Mouse (Mus musculus): ENCODE results near the gene Sh3glb2.

The Sh3glb2 gene

DNA sequence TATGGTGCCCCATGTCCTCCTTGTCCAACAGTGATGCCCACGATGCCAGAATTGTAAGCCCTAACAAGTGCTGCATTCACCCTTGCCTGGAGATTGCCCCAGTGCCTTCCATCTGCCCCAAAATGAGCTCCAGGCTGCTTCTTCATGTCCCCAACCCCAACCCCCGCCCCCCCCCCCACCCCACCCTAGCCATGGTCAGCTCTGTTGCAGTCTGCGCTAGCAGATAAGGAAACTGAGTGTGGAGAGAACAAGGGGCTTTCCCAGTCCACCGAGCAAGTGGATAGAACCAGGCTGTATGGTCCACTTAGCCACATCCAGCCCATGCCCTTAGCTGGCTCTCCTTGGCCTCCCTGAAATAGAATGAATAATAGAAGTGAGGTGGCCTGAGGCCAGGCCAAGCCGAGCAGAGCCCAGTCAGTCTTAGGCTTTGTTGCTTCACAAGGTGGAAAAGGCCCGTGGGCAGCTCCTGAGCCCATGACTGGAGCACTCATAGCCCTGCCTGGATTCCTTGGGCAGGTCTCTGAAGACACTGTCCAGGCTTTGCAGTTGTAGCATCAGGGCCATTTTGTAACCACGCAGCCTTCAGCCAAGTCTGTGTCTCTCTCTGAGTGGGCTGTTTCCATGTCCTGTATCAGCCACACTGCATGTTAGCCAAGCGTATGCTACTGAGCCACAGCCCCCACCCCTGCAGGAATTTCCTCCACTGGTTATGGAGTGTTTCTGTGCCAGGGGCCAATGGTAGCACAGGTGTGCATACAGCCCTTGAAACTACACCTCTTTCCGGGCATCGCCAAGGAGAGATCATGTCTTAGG is 21.6 kb upstream of the Sh3glb2 start:
- DNase-seq (ENCODE audit: extremely low spot score, low spot score) = no peak

DNA sequence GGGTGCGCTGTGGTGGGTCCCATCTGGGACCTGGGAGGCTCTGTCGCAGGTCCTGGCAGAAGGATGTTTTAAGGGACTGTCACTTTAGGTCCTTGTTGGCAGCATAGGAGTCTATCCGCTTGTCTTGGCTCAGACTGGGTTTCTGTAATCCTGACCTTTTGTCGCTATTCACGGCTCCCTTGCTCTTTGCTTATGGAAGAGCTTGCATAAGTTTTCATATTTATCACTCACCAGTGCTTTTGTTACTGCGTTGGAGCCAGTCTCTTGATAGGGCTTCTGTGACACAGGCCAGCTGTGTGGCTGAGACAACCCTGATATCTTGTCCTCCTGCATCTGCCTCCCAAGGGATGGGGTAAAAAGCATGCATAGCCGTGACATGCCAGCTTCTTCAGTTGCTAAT is 20.2 kb upstream of the Sh3glb2 start:
- no peak for DNase-seq (ENCODE audit: extremely low spot score, low spot score)

DNA sequence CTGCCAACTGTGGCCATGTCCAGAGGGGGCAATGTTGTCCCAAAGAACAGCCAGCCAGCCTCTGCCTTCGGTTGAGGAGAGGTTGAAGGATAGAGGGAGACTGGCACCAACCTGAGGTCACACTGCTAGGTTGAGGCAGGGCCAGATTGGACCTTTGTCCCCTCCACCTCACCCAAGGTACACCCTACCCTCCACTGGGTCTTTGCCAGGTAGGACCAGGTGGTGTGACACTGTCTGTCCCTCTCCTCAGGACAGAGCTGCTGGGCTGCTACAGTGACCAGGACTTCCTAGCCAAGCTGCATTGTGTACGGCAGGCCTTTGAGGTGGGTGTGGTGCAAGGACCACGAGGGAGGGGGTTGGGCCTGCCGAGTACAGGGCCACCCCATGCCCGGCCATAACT is 18.6 kb upstream of the Sh3glb2 start:
- no peak for DNase-seq (ENCODE audit: extremely low spot score, low spot score)

DNA sequence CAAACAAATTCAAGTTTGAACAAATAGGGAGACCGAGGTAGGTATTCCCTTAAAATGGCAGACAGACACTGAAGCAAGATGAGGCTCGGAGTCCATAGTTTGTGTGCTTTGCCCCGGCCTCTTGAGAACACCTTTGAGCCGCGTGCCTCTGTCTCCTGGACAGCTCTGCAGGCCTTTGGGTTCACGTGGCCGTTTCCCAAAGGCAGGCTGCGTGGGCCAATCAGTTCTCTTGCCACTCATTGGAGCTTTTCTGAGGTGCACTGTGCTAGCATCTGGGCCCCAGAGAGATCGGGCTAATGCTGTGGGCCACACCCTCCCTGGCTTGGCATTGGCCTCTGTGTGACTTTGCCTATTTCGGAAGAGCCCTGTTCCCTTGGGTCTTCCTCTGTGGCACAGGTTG is 16.8 kb upstream of the Sh3glb2 start:
- DNase-seq (ENCODE audit: extremely low spot score, low spot score) = no peak

DNA sequence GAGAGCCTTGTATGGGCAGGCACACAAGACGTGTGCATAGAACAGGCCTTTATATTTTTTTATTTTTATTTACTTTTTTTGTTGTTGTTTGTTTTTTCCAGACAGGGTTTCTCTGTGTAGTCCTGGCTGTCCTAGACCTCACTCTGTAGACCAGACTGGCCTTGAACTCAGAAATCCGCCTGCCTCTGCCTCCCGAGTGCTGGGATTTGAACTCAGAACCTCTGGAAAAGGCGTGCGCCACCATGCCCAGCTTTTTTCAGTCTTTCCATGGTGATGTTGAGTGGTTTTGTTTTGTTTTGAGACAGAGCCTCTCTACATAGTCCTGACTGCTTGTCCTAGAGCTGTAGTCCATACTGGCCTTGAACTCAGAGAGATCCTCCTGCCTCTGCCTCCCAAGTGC is 13.6 kb upstream of the Sh3glb2 start:
- no peak for DNase-seq (ENCODE audit: extremely low spot score, low spot score)

DNA sequence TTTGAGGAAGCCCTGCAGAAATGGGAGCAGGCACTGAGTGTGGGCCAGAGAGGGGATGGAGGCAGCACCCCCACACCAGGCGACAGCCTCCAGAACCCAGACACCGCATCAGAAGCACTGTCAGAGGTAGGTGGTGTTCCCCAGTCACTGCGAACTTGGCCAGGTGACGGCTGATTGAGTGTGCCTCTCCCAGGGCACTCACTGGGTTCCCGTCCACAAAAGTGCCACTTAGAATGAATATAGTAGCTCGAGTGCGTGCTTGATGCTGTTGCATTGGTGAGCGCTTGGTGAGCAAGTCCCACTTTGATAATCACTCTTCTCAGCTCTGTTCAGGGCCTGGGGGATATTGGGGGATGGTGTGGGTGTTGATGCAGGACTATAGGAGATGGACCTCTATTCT is 12.4 kb upstream of the Sh3glb2 start:
- no peak for DNase-seq (ENCODE audit: extremely low spot score, low spot score)

DNA sequence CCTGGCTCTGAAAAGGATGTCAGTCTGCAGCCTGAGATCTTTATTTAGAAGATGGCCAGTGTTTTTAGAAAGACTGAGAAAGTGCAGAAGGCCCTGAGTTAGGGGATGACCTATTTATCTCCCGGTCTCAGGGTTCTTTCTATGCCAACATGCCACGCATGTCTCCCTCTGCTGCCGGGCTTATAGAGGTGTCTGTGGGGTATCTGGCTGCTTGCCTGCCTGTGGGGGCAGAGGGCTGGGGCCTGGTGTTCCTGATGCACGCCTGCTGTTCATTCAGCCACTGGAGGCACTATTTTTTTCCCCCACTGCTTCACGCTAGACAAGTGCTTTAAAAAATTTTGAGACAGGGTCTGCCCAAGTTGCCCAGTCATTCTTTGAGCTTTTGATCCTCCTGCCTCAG is 7.1 kb upstream of the Sh3glb2 start:
- no peak for DNase-seq (ENCODE audit: extremely low spot score, low spot score)

DNA sequence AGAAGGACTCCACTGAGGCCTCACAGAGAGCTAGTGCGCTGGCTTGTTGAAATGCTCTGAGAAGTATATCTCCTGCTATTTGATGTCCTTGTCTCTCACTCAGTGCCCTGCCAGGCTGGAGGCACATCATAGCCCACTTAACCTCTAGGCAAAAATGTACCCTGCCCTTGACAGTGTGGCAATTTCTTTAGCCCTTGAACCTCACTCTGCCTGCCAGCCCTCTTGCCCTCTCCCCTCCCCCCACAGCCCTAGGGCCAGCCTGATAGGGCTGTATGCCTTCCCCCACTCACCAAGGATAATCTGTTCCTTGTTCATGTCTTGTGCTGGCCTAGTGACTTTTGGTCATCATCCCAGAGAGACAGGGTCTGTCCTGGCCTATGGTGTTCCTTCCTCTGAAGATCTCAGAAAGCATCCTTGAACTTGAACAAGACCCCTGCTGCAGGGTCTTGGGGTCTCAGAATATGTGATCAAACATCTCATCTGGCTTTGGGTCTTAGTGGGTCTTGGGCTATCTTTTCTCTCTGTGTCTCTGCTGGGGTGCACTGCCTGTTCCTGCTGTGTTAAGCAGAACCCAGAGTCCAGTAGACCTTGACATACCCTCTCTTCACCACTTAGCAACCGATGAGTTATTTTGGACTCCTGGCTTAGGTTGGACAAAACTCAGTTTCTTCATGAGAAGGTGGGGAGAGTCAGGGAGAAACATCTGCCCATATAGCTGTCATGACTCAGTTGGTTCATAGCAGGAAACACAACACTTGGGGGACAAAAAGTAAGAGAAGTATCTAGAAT is 6.3 kb upstream of the Sh3glb2 start:
- DNase-seq (ENCODE audit: extremely low spot score, low spot score) = no peak

DNA sequence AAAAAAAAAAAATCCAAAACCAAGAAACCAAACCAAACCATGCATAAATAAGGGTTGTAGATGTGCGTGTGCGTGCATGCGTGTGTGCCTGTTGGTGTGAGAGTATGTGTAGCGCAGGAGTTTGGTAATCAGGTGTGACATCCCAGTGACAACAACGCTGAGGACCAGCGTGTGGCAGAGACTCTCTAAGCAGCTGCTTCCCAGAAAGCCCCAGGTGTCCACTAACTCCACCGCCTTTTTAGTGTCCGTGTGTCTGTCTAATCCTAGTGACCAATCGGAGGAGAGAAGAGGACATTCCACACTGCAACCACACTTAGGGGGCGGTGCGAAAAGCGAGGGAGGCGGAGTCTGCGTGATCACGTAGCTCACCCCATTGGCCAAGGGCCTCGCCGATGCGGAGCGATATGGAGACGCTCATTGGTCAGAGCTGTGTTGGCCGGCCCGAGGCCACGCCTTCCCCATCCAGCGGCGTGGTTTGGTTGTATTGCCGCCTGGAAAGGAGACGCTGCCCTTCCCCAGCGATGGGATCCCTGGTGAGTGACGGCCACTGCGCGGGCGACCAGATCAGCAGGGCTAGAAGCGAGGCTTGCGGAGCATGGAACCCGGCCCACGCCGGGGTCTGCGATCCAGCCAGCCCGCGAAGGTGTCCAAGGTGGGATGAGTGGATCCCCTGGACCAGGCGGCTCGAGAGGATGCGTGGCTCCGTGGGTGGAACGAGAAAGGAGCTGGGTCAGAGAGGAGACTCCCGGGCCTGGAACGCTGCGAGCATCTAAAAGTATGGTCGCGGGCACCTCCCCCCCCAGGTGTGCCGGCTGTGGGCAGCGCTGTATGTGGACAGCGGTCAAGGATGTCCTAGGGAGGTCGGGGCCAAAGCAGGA is 4.9 kb upstream of the Sh3glb2 start, which contains the start of gene Miga2:
Gene Miga2, plus strand, starts transcription at position 461 of the 878 bp plus-strand sequence.
- peak; percentile 96 for DNase-seq (ENCODE audit: extremely low spot score, low spot score)

DNA sequence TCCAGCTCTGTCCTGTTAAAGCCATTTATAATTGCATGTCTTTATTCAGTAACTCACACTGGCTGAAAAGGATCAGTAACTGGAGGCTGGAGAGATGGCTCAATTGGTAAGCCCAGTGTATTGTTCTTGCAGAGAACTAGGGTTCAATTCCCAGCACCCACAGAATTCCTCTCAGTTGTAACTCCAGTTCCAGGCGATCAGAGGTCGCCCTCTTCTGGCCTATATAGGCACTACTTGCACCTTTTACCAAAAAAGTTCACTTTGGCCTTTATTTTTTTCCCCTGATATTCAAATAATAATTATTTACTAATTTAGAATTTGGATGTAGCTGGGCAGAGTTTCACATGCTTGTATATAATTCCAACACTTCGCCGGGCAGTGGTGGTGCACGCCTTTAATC is 3.7 kb upstream of the Sh3glb2 start:
- no peak for DNase-seq (ENCODE audit: extremely low spot score, low spot score)

DNA sequence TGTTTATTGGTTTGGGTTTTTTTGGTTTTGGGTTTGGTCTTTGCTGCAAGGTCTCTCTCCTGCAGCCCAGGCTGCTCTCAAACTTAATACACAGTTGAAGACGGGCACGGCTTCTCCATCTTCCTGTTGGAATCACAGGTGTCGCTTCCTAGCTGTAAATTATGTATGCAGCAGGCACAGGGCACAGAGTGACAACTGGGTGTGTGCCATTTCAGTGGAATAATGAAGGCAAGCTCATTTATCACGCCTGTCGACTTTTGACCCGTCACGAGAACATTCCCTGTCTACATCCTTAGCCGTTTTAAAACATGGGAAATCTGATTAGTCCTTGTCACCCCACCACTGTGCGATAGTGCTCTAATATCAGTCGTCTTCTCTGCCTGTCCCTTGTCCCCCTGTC is 1.5 kb upstream of the Sh3glb2 start:
- no peak for DNase-seq (ENCODE audit: extremely low spot score, low spot score)

DNA sequence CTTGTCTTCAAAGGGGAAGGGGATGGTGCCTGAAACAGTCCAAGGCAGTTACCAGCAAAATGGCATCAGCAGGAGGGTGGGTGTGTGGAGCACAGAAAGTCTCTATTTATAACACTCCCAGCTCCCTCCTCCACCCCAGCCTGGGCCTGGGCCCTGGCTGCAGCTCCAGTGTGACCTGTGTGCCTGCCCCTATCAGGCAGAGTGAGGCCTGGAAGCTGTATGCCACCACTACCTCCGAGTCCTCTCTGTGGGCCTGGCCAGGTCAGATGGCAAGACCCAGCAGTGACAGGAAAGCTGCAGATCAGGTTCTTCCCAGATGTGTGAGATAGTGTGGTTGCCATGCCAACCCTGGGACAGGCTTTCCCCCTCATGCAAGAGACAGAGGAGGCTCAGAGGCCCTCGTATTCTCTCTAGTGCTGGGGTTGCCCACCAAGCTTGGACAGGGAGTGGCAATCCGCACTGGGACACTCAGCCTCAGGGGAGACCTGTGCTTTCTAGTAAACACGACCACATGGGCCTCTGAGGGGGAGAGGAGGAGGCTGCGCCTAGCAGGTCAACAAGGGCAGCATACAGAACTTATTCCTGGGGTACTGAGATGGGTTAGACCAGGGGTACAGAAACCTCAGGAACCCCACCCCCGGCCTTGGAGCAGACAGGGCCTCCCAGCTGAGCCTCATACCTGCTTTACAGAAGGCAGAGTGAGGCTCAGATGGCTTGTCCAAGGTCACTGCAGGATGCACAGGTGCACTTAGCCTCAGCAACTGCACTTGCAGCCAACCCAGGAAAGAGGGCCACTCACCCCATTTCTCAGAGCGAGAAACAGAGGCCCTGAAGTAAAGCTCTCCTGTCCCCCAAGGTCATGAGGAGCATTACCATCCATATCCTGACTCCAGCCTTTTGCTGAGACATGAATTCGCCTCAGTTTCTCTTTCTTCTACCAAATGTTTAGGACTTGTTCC is 1.3 kb downstream of the Sh3glb2 start:
- peak; percentile 33 for DNase-seq (ENCODE audit: extremely low spot score, low spot score)

DNA sequence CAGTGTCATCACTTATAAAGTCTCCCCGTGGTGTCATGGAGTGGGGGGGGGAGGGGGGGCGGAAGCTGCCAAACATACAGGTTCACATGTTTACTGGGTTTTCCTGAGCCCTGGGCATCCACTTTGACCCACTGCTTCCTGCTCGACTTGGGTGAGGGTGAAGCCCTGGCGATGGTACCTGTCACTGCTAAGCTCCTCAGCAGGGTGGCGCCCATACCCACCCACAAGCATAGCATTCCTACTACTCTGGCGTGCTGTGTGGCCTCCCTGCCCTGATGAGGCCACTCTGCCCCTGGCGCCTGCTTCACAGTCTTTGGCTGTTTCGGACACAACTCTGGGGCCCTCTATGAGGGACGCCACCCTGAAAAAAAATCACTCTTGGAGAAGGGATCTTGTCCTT is 2.2 kb downstream of the Sh3glb2 start:
- no peak for DNase-seq (ENCODE audit: extremely low spot score, low spot score)

DNA sequence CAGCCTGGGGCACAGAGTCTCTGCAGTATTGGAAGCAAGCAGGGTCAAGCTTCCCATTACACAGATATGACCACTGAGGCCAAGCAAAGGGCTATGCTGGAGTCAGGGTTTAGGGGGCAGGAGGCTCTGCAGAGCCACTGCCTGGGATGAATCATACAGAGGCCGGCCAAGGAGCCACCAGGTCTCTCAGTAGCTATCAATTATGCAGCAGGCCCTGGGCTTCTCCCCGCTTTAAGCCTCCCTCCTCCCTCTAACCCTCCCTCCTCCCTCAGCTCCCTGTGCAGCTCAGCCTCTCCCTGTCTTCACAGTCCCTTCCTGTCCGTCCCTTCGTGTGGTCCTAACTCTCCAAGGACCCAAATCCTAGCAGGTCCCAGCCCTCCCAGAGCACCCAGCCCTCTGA is 2.9 kb downstream of the Sh3glb2 start:
- no peak for DNase-seq (ENCODE audit: extremely low spot score, low spot score)

DNA sequence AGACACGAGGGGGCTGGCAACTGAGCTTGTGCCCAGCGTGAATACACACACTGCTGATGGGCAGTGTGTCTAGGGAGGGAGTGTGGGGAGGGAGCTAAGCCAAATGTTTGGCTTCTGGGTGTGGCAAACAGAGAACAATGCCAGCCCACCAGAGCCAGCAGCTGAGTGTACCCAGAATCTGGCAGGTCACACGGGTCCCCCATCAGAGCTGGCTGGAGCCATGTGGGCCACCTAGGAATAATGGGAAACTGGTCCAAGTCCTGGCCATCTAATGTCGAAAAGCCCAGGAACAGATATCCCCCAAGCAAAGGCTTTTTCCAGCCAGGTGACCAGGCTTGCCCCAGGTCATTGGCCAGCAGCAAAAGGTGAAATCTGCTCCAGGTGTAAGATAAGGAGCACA is 3.3 kb downstream of the Sh3glb2 start:
- no peak for DNase-seq (ENCODE audit: extremely low spot score, low spot score)

DNA sequence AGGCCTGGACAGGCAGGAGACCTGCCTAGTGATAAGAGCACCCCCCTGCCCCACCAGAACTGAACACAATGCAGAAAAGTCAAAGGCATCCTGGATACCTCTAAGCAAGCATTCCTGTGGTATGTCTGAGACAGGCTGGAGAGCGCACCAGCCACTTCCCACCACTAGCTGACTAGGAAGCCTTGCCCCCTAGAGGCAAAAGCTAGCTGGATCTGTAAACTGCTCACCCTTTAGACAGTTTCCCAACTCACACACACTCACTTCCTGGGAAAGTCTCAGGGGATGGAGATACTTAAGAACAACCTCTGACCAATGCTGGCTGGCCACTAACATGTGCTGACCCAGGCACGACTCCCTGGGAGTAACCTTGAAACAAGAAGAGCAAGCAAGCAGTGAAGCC is 8.0 kb downstream of the Sh3glb2 start:
- no peak for DNase-seq (ENCODE audit: extremely low spot score, low spot score)

DNA sequence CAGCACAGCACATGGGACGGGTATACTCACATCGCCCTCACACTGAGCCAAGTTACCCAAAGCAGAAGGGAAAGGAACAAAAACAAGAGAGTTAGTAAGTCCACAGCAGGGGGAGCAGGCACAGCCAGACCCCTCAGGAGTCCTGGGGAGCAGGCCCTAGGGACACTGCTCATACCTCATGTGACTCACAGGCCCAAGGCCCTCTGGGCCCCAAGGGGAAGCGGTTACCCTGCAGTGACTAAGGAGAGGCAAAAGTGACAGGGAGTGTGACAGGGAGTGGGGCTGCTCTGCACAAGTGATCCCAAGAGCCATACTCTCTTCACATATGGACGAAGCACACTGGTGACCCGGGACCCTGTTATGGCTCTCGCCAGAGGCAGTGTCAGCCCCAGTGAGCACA is 9.9 kb downstream of the Sh3glb2 start:
- DNase-seq (ENCODE audit: extremely low spot score, low spot score) = no peak

DNA sequence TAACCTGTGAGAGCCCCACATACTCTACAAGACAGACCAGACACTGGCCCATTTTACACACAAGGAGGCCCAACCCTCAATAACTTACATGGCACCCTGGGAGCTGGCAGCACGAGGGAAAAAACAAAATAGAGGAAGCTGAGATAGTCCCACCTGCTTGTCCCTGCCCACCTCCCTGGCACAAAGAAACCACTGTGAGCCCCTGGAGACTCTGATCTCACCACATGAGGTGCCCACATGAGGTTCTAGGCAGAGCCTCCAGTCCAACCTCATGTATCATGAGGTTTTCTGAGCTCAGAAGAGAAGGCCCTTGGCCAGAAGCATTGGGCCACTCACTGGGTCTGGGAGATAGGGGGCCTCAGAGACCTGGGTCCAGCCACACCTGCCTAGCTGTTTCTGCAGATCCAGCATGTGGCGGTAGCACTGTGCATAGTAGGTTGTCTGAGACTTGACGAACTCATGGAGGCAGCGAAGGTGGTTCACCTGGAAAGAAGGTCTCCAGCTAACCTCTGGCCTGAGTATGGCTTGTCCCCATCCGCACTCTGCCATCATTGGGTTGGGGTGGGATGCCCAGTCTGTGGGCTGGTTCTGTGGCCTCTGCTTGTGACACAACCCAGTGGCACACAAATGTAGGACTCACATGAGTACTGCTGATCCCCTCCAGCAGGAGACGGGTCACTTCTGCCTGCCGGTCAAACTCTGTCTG is 13.0 kb downstream of the Sh3glb2 start:
- no peak for DNase-seq (ENCODE audit: extremely low spot score, low spot score)

DNA sequence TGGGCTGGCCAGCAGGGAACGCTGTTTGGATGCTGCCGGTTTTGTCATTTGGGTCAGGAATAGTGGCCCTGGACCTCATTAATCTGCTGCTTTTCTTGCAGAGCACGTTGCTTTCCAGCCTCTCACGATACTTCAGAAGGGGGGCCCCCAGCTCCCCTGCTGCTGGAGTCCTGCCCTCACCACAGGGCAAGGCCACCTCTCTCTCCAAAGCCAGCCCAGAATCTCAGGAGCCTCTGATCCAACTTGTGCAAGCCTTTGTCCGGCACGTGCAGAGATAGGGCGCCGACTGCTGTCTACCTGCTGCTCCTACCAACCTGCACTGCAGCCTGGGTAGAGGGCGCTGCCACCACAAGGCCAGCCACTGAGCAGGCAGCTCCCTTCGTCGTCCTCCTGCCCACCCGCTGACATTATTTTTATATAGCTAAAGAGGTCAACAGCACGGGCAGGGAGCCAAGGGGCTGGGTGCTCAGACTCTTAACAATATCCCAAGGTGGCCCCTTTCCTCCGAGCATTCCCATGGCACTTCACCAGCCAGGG is 15.5 kb downstream of the Sh3glb2 start:
- no peak for DNase-seq (ENCODE audit: extremely low spot score, low spot score)

DNA sequence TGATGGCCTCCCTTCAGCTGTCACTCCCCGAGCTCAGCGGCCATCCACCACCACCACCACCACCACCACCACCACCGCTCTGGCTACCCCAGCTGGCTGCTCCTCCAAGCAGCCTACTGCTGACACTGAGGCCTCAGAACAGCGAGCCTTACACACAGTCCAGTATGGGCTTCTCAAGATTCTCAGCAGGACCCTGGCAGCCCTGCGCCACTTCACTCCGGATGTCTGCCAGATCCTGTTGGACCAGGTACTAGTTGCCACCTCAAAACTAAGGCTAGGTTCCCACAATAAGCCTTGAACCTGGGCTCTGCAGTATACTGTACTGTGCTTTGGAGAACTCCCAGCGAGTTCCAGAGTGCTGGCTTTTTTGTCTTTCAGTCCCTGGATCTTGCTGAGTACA is 16.6 kb downstream of the Sh3glb2 start:
- no peak for DNase-seq (ENCODE audit: extremely low spot score, low spot score)
